Mouse (Mus musculus) T-helper 2 cell (primary cell): ENCODE measurements around the gene Ahr.

ENCODE experiments used
- in situ Hi-C: fragments of 300-600 bp; cut with MboI, MseI; formaldehyde crosslinking; loops from one replicate; pipeline ENCODE4 v1.15.1; 2025; ENCODE audit warnings: high pct_unique_total_duplicates

Ahr gene

DNA sequence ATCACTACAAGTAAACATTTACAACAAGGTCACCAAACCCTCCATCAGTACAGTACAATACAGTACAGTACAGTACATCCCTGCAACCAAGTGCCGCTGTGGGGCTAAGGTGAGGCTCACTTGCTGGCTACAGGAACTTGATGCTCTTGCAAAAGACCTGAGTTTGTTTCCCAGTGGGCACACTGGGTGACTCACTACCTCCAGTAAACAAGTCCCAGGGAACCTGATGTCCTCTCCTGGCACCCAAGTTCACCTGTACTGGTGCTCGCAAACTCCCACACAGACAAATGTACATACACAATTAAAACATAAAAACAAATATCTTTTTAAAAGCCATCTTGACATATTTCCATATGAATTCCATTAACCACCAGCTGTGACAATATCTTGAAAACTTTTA, 28.5 kb downstream of the Ahr start:
- in situ Hi-C loops, result no loop called here

DNA sequence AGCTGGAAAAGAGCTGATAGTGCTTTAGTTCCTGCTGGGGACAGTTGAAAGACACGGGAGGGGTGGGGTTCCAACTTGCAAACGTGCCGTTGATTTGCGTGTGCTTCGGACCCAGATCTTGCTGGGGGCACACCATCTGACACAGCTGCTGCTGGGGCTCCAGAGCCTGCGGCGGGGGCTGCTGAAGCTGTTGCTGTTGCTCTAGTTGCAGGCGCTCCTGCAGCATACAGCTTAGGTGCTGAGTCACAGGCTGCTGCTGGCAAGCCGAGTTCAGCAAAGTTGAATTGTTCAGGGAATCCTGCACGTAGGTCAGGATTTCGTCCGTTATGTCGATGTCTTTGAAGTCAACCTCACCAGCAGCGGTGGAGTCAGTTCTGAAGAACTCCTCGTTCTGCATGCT, 30.8 kb downstream of the Ahr start:
- in situ Hi-C loops, result no loop called here

DNA sequence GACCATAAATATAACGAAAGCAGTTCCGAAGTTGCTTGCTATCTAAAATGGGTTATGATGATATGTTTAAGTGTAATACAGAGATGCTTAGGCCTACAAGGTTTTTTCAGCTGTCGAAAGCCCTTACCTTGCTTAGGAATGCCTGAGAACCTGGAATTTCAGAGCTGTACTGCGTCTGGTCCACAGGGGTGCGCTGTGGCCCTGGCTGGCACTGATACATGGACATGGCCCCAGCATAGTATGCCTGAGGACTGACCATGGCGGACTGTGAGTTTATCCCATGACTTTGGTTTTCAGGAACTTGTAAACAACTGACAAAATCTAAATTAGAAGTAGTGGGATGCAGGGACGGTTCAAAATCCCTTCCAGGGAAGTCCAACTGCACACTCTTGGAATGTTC, 31.3 kb downstream of the Ahr start:
- in situ Hi-C loops, result no loop called here

DNA sequence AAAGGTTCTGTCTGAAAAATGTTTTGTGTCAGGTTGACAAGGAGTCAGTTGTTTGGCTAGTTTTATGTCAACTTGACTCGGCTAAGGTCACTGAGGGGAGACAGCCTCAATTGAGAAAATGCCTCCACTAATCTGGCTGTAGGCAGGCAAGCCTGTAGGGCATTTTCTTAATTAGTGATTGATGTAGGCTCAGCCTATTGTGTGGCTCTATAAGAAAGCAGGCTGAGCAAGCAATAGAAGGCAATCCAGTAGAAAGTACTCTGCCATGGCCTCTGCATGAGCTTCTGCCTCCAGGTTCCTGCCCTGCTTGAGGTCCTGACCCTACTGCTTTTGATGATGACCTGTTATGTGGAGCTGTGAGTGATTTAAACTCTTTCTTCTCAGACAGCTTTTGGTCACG, 33.4 kb downstream of the Ahr start:
- in situ Hi-C loops, result no loop called here

DNA sequence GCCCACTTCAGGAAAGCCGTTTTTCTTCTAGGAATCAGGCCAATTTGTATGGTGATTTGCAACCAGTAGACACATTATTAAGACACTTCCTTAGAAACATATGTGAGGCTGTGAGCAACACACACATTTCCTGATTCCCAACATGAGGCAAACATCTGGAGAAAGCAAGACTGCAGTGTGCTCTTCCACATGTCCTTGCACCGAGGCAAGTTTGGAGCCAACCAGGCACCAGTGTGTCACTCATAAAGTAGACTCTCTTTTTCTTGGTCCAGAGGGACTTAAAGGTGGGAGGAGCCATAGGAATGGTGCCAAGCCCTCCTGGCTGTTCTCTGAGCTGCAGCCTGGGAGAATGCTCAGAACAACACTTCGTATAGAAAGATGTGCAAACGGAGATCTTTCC, 39.6 kb downstream of the Ahr start:
- in situ Hi-C loops, result no loop called here

DNA sequence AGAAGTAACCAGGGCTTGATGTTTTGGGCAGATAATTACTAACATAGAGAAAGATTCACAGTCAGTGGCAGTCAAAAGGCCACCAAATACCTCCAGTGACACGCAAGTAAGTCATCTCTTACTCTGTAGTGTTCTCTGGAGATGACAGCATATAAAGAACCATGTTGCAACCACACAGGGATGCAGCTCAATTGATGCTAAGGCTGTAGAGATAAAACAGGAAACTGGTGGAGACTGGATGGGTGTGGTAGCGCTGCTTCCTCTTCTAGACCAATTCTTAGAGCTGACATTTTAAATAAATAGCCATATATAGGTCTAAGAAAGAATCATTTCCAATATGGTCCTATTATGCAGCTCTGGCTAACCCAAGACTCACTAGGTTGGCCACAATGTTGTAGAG, 54.1 kb downstream of the Ahr start:
- in situ Hi-C loops, result no loop called here

DNA sequence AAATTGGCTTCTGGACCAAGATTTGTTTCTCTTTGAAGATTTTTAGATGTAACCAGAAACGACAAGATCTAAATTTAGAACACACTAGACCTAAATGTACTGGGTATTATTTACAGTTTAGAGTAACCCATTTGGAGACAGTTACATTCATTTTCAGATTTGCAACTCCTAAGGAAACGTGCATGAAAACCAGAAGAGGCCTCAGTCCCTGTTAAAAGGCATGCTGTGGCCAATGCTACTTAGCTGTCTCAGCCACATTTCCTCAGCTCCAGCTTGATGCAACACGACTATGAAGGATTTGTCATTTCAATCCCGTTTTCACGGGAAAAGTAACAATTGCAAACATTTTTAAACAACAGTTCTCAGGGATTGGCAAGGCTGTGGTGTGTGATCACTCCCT, 55.9 kb downstream of the Ahr start:
- in situ Hi-C loops, result no loop called here

DNA sequence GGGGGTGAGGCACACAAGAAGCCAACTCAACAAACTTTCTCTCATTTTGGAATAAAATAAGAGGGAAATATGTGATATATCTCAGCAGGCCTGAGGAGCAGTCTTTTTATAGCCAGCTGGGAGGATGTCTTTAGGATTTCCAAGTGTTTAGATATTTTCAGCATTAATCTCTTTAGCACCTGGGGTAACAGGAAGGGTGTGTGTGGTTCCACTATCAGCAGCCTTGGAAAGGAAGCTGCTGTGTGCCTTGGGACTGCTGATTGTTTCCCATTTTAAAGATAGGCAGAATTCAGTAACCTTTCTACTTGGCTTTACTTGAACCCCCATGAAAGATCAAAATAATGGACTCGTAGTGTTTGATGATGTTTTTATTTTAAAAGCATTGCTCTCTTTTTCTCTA, 71.4 kb downstream of the Ahr start:
- in situ Hi-C loops, result no loop called here

DNA sequence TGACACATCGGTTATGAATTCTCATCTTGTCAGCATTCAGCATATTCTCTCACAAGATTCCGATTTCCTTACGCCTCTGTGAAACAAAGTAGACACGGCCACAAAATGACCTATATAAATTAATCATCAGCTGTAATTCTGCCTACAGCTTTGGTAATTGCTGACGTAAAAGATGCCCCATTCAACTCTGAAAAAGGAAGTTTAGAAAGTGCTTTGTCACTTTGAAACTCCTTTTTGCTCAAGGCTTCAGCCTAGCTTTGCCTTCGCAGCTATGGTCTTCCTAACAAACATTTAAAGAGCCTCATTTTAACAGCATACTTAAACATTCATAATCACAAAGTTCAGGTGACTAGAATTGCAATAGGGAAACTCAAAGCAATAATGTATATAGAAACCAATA, 72.2 kb downstream of the Ahr start:
- in situ Hi-C loops, result no loop called here

DNA sequence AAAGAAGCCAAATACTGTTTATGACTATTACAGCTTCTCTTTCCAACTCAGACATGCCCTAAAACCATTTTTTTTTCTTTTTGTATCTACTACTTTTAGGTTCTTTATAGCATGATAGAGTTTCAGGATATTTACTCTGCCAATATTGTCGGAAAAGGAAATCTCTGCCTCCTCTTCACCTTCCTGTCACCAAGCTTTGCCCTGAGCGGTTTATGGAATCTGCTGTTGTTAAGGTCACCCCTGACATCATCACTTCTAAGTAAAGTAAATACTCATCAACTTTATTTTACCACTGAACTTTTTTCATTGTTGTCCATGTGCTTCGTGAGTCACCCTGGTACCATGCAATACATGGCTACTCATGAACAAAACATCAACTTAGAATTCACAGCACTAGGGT, 75.2 kb downstream of the Ahr start:
- in situ Hi-C loops, result no loop called here
